Mouse (Mus musculus) erythroblast, embryonic 14.5 days (primary cell): ENCODE measurements at regions not wholly inside any gene's neighbourhood (a gene's known extent, or its start where the extent isn't known, plus 50 kb on each side); places are given as distances from the start of the nearest gene placed in this dataset.

Source experiments
- H3K27me3 ChIP-seq: 2 replicates; pipeline ENCODE4 v1.6.1; 2012; ENCODE audit warnings: inconsistent platforms; ENCODE audit not compliant: control insufficient read depth
- H3K36me3 ChIP-seq: 2 replicates; pipeline ENCODE4 v1.6.1; 2012; ENCODE audit warnings: mild to moderate bottlenecking, inconsistent platforms; ENCODE audit not compliant: control insufficient read depth
- H3K4me1 ChIP-seq: 2 replicates; pipeline ENCODE4 v1.6.1; 2012; ENCODE audit warnings: inconsistent platforms; ENCODE audit not compliant: control insufficient read depth
- H3K4me3 ChIP-seq: replicated peaks from 2 replicates; pipeline ENCODE3; 2012; ENCODE audit warnings: moderate library complexity, mild to moderate bottlenecking, inconsistent platforms
- H3K9me3 ChIP-seq: 2 replicates; pipeline ENCODE4 v1.6.1; 2012; ENCODE audit warnings: low read length, inconsistent platforms, mixed read lengths; ENCODE audit not compliant: control insufficient read depth
- GATA1 ChIP-seq: IDR thresholded peaks from 2 replicates; pipeline ENCODE4 v1.6.1; 2012; ENCODE audit warnings: low read length, inconsistent platforms, mixed read lengths
- TAL1 ChIP-seq: IDR thresholded peaks from 3 replicates; pipeline ENCODE4 v1.6.1; 2012; ENCODE audit warnings: low read length, inconsistent platforms, mixed read lengths

DNA sequence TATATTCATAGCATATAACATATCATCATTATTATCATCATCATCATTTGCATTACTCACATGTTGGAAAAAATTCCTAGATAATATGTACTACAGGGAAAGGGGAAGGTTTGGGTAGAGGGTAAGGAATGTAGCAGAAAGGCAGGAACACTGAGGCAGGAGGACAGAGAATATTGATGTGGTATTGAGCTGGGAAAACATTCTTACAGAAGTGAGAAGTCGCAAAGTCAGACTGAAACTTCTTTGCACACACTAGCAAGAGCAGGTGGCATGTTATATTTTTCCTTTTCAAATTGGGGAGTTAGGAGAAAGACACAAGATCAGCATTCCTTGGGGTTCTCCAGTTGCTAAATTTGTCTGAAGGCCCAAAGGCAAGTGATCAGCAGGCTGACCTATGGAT lies 97.9 kb downstream of the Atp6v1g3 start:
- H3K27me3 ChIP-seq = no peaks in the 10 kb centered on the region
- H3K9me3 ChIP-seq = no peaks in the 10 kb centered on the region
- H3K4me1 ChIP-seq = no peaks in the 10 kb centered on the region
- H3K4me3 ChIP-seq = no peak overlapping the region
- H3K36me3 ChIP-seq = no peaks in the 10 kb centered on the region
- TF ChIP-seq GATA1 = no peak
- no peak for TF ChIP-seq TAL1

DNA sequence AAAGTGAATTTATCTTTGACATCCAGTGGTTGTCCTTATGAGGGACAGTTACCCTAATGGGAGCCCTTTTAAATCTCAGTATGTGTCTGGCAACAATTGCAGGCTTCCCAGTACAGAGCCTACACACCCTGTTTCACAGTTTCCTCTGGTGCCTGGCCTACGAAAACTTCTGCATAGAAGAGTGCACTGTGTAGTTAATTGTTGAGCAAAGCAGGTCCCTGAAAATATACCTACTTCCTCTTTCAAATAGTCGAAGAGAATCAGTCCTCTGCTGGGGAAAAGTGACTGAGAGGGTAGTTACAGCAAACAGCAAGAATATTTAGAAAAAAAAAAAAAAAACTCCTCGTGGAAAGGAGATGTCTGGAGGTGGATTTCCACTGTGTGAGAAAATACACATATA lies 110.6 kb downstream of the Atp6v1g3 start:
- Histone ChIP-seq H3K36me3 (no peaks in the 10 kb centered on the region), H3K4me1 (no peaks in the 10 kb centered on the region), H3K4me3 (no peak overlapping the region), H3K27me3 (no peaks in the 10 kb centered on the region; the same call in 1 of the 2 replicates), H3K9me3 (no peaks in the 10 kb centered on the region)
- TF ChIP-seq TAL1 (no peak), GATA1 (no peak)

DNA sequence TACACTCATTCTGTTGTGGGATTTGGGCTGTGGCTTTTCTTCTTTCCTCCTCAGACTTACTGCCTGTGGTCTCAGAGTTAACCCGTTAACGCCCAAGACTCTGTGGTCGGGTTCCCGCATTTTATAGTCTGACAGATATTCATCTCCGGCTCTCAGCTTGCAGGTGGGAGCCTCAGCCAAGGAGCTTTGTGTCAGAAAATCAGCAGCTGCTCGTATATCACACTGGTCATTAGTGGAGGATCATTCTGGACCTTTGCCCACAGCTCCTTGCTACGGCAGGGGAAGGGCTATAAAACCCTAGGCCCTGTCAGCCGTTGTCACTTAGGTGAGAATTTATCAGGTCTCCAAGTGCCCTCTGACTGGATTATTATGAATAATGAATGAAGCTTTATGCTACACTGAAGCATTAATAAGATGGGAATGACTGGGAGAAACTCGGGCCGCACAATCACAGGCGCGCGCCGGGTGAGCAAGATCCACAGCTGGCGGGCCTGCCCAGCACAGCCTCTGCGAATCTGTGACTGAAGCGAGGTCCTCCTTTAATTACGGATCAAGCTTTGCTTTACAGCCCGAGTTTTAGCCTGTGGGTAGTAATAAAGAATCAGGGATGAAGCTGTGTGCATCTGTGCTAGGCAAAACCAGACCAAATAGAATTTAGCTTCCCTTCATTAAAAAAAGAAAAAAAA lies 111.8 kb downstream of the Atp6v1g3 start:
- no peak overlapping the region for H3K4me3 ChIP-seq
- TF ChIP-seq TAL1 (no peak), GATA1 (no peak)
- no peaks in the 10 kb centered on the region for H3K4me1 ChIP-seq
- no peaks in the 10 kb centered on the region for H3K9me3 ChIP-seq
- no peaks in the 10 kb centered on the region; the same call in 1 of the 2 replicates for H3K27me3 ChIP-seq
- no peaks in the 10 kb centered on the region for H3K36me3 ChIP-seq

DNA sequence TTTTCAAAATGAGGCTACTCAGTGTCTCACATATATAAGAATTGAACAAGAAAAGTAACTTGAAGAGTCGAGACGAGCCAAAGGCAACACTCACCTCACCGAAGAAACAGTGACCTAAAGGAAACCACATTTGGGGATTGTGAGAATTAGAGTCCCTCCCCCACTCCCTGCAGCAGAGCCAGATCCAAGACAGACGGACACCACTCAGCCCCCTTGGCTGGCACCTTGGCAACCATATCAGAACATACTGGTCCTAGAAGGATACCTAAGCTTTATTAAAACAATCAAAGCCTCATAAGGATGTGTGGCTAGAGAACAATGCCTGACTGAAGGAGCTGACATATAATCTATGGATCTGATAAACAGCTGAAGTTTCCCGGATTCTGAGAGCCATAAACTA lies 112.5 kb downstream of the Atp6v1g3 start:
- no peaks in the 10 kb centered on the region for H3K9me3 ChIP-seq
- no peaks in the 10 kb centered on the region for H3K4me1 ChIP-seq
- no peaks in the 10 kb centered on the region for H3K36me3 ChIP-seq
- TF ChIP-seq GATA1 = no peak
- TF ChIP-seq TAL1 = no peak
- H3K27me3 ChIP-seq = no peaks in the 10 kb centered on the region; the same call in 1 of the 2 replicates
- no peak overlapping the region for H3K4me3 ChIP-seq

GRCm38 (mm10) chr1:138388634-138389033 lies 115.1 kb downstream of the Atp6v1g3 start:
- H3K9me3 ChIP-seq = no peaks in the 10 kb centered on the region
- H3K27me3 ChIP-seq = no peaks in the 10 kb centered on the region; the same call in 1 of the 2 replicates
- H3K4me1 ChIP-seq = no peaks in the 10 kb centered on the region
- no peak overlapping the region for H3K4me3 ChIP-seq
- no peaks in the 10 kb centered on the region for H3K36me3 ChIP-seq
- TF ChIP-seq GATA1 (no peak), TAL1 (no peak)

DNA sequence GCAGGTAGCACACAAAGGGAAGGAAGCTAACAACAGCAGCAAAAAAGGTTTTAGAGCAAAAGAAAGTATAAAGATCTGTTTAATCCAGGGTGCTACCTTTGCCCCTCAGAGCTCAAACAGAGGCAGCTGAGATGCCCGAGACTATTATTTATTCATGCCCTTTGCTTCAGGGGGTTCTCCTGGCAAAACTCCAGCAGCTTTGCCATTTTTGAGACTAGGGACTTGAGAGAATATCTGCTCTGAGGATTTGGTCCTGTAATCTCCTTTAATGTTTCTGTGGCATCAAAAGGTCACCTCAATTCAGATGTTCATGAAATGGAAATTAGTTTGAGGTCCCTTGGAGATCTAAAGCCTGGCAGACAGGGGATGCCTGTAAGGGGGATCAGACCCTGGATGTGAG lies 116.1 kb downstream of the Atp6v1g3 start:
- no peaks in the 10 kb centered on the region for H3K4me1 ChIP-seq
- TF ChIP-seq GATA1 (no peak), TAL1 (no peak)
- H3K4me3 ChIP-seq = no peak overlapping the region
- H3K27me3 ChIP-seq = no peaks in the 10 kb centered on the region; the same call in 1 of the 2 replicates
- no peaks in the 10 kb centered on the region for H3K36me3 ChIP-seq
- H3K9me3 ChIP-seq = no peaks in the 10 kb centered on the region

DNA sequence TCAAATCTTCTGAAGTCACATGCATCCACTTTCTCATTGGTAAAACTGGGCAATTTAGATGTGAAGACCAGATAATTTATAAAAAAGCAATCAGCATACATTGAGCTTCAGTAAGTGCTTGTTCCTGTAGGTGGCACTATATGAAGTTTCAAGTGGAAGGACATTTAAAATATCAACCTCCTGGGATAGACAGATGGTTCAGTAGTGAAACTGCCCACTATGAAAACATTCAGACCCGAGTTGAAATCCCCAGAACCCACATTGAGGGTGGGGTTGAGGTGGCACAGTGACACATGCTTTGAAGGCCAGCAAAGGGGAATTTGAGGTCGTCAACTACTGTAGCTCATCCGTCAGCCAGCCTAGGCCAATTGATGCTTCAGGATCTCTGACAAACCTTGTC lies 145.1 kb downstream of the Atp6v1g3 start:
- H3K4me3 ChIP-seq = no peak overlapping the region
- TF ChIP-seq GATA1 (no peak), TAL1 (no peak)
- no peaks in the 10 kb centered on the region for H3K36me3 ChIP-seq
- no peaks in the 10 kb centered on the region for H3K9me3 ChIP-seq
- no peaks in the 10 kb centered on the region for H3K27me3 ChIP-seq
- H3K4me1 ChIP-seq = no peaks in the 10 kb centered on the region

DNA sequence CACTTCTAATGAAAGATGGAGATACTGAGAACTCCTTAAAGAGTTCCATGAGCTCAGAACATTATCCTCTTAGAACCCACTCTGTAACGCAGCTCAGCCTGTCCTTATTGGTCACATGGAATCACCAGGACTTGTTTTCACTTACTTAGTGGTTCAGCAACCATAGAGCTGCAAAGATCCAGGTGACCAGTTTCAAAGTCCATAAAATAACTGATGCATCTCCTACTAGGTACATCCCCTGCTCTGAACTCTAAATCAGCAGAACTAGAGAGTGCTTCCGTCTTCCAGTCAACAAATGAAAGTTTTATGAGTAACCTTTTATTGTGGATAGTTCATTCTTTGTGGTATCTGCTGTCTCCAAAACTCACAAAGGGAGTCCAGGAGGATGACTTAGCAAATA lies 153.9 kb downstream of the Atp6v1g3 start:
- TF ChIP-seq GATA1 (no peak), TAL1 (no peak)
- Histone ChIP-seq H3K36me3 (no peaks in the 10 kb centered on the region), H3K4me1 (no peaks in the 10 kb centered on the region), H3K27me3 (no peaks in the 10 kb centered on the region), H3K9me3 (no peaks in the 10 kb centered on the region), H3K4me3 (no peak overlapping the region)
